Mouse (Mus musculus): ENCODE measurements around the gene Calm1. TPM values are rescaled to one million over a fixed set of nuclear protein-coding genes. Genes with fewer than 3 reads are reported as not detected.
"Not testable (repeated sequence)": the region's sequence is repeated elsewhere in the genome, so short reads cannot be mapped to it uniquely, and the experiment has no call there.

Gene Calm1
- polyA plus RNA-seq, 1 experiment from 2014 or later: 849 TPM

GRCm38 (mm10) chr12:100211453-100212185, 12.4 kb downstream of the Calm1 start:
- no peak overlapping the region for H3K4me3 ChIP-seq
- no peak overlapping the region for H3K4me2 ChIP-seq
- ATAC-seq (ENCODE audit: insufficient number of reproducible peaks, low FRiP score): no peak
- peaks cover 31% of the 10 kb centered on the region for H3K36me3 ChIP-seq
- H3K27me3 ChIP-seq (replicated peaks): no peaks in the 10 kb centered on the region
- no peak overlapping the region for H3K27ac ChIP-seq (ENCODE audit: poor library complexity, severe bottlenecking)
- no peak overlapping the region for H3K9ac ChIP-seq
- WGBS: 85% methylated on average over 5 of the region's 5 CpGs
- peaks cover 19% of the 10 kb centered on the region for H3K4me1 ChIP-seq (replicated peaks)
- peaks cover 7% of the 10 kb centered on the region; the same call in 1 of the 2 replicates for H3K9me3 ChIP-seq (replicated peaks)

GRCm38 (mm10) chr12:100212397-100212796, 13.2 kb downstream of the Calm1 start:
- H3K4me1 ChIP-seq (replicated peaks): peaks cover 19% of the 10 kb centered on the region
- H3K36me3 ChIP-seq: peaks cover 23% of the 10 kb centered on the region
- H3K27ac ChIP-seq (ENCODE audit: poor library complexity, severe bottlenecking): no peak overlapping the region
- ATAC-seq (ENCODE audit: insufficient number of reproducible peaks, low FRiP score): no peak
- peaks cover 7% of the 10 kb centered on the region; the same call in 1 of the 2 replicates for H3K9me3 ChIP-seq (replicated peaks)
- no peak overlapping the region for H3K4me2 ChIP-seq
- WGBS: 36% methylated on average over 3 of the region's 3 CpGs
- H3K27me3 ChIP-seq (replicated peaks): no peaks in the 10 kb centered on the region
- no peak overlapping the region for H3K9ac ChIP-seq
- H3K4me3 ChIP-seq: no peak overlapping the region

GRCm38 (mm10) chr12:100213162-100213561, 13.9 kb downstream of the Calm1 start:
- Histone ChIP-seq H3K36me3 (peaks cover 17% of the 10 kb centered on the region), H3K4me1 (replicated peaks) (peaks cover 19% of the 10 kb centered on the region), H3K9me3 (replicated peaks) (peaks cover 7% of the 10 kb centered on the region; the same call in 1 of the 2 replicates), H3K27ac (ENCODE audit: poor library complexity, severe bottlenecking) (no peak overlapping the region), H3K4me3 (no peak overlapping the region), H3K27me3 (replicated peaks) (no peaks in the 10 kb centered on the region), H3K9ac (no peak overlapping the region), H3K4me2 (no peak overlapping the region)
- WGBS: 76% methylated on average over 2 of the region's 2 CpGs
- no peak for ATAC-seq (ENCODE audit: insufficient number of reproducible peaks, low FRiP score)

GRCm38 (mm10) chr12:100214156-100214555, 14.9 kb downstream of the Calm1 start:
- Histone ChIP-seq H3K36me3 (peaks cover 13% of the 10 kb centered on the region), H3K4me3 (no peak overlapping the region), H3K4me2 (no peak overlapping the region), H3K27ac (ENCODE audit: poor library complexity, severe bottlenecking) (no peak overlapping the region), H3K27me3 (replicated peaks) (no peaks in the 10 kb centered on the region), H3K9me3 (replicated peaks) (peaks cover 7% of the 10 kb centered on the region; the same call in 1 of the 2 replicates), H3K9ac (no peak overlapping the region), H3K4me1 (replicated peaks) (peaks cover 19% of the 10 kb centered on the region)
- no peak for ATAC-seq (ENCODE audit: insufficient number of reproducible peaks, low FRiP score)
- 88% methylated on average over 10 of the region's 10 CpGs for WGBS

- no peak for ATAC-seq (ENCODE audit: insufficient number of reproducible peaks, low FRiP score)
- Histone ChIP-seq H3K9me3 (replicated peaks) (peaks cover 7% of the 10 kb centered on the region; the same call in 1 of the 2 replicates), H3K4me3 (no peak overlapping the region), H3K4me1 (replicated peaks) (peaks cover 19% of the 10 kb centered on the region), H3K27me3 (replicated peaks) (no peaks in the 10 kb centered on the region), H3K9ac (no peak overlapping the region), H3K27ac (ENCODE audit: poor library complexity, severe bottlenecking) (no peak overlapping the region), H3K36me3 (peaks cover 8% of the 10 kb centered on the region), H3K4me2 (no peak overlapping the region)
- 78% methylated on average over 3 of the region's 3 CpGs for WGBS
Observed at GRCm38 (mm10) chr12:100214738-100215137, 15.5 kb downstream of the Calm1 start.

GRCm38 (mm10) chr12:100217087-100217486, 17.9 kb downstream of the Calm1 start:
- ATAC-seq (ENCODE audit: insufficient number of reproducible peaks, low FRiP score); H3K27ac ChIP-seq (ENCODE audit: poor library complexity, severe bottlenecking); H3K9me3 ChIP-seq (replicated peaks); H3K36me3 ChIP-seq; H3K4me1 ChIP-seq (replicated peaks); H3K27me3 ChIP-seq (replicated peaks); H3K4me3 ChIP-seq; H3K9ac ChIP-seq; H3K4me2 ChIP-seq: not testable (repeated sequence)
- 85% methylated on average over 2 of the region's 2 CpGs for WGBS

GRCm38 (mm10) chr12:100220012-100220411, 20.8 kb downstream of the Calm1 start:
- no peak for ATAC-seq (ENCODE audit: insufficient number of reproducible peaks, low FRiP score)
- Histone ChIP-seq H3K9ac (no peak overlapping the region), H3K9me3 (replicated peaks) (peaks cover 5% of the 10 kb centered on the region; the same call in 1 of the 2 replicates), H3K4me2 (no peak overlapping the region), H3K4me1 (replicated peaks) (no peaks in the 10 kb centered on the region), H3K27me3 (replicated peaks) (no peaks in the 10 kb centered on the region), H3K27ac (ENCODE audit: poor library complexity, severe bottlenecking) (no peak overlapping the region), H3K36me3 (no peaks in the 10 kb centered on the region), H3K4me3 (no peak overlapping the region)
- WGBS: 55% methylated on average over 4 of the region's 4 CpGs

- Histone ChIP-seq H3K4me3 (no peak overlapping the region), H3K27me3 (replicated peaks) (no peaks in the 10 kb centered on the region), H3K4me1 (replicated peaks) (peaks cover 5% of the 10 kb centered on the region), H3K9ac (no peak overlapping the region), H3K36me3 (no peaks in the 10 kb centered on the region), H3K27ac (ENCODE audit: poor library complexity, severe bottlenecking) (no peak overlapping the region), H3K4me2 (no peak overlapping the region), H3K9me3 (replicated peaks) (no peaks in the 10 kb centered on the region)
- WGBS: 43% methylated on average over 11 of the region's 11 CpGs
- no peak for ATAC-seq (ENCODE audit: insufficient number of reproducible peaks, low FRiP score)
Observed at GRCm38 (mm10) chr12:100221608-100222321, 22.5 kb downstream of the Calm1 start.

- no peak for ATAC-seq (ENCODE audit: insufficient number of reproducible peaks, low FRiP score)
- WGBS: 89% methylated on average over 13 of the region's 13 CpGs
- no peaks in the 10 kb centered on the region for H3K27me3 ChIP-seq (replicated peaks)
Observed at GRCm38 (mm10) chr12:100222322-100222993, 23.2 kb downstream of the Calm1 start.

GRCm38 (mm10) chr12:100223531-100223930, 24.3 kb downstream of the Calm1 start:
- no peak for ATAC-seq (ENCODE audit: insufficient number of reproducible peaks, low FRiP score)
- no peak overlapping the region for H3K4me2 ChIP-seq
- H3K4me3 ChIP-seq: no peak overlapping the region
- no peaks in the 10 kb centered on the region for H3K36me3 ChIP-seq
- no peaks in the 10 kb centered on the region for H3K9me3 ChIP-seq (replicated peaks)
- no peak overlapping the region for H3K27ac ChIP-seq (ENCODE audit: poor library complexity, severe bottlenecking)
- H3K4me1 ChIP-seq (replicated peaks): peaks cover 5% of the 10 kb centered on the region
- no peaks in the 10 kb centered on the region for H3K27me3 ChIP-seq (replicated peaks)
- 59% methylated on average over 8 of the region's 8 CpGs for WGBS
- no peak overlapping the region for H3K9ac ChIP-seq

More at GRCm38 (mm10) chr12:100222322-100222993, 23.2 kb downstream of the Calm1 start:
- no peak overlapping the region for H3K4me3 ChIP-seq
- H3K9ac ChIP-seq: no peak overlapping the region
- H3K27ac ChIP-seq (ENCODE audit: poor library complexity, severe bottlenecking): no peak overlapping the region
- no peak overlapping the region for H3K4me2 ChIP-seq
- H3K4me1 ChIP-seq (replicated peaks): peaks cover 5% of the 10 kb centered on the region
- no peaks in the 10 kb centered on the region for H3K9me3 ChIP-seq (replicated peaks)
- H3K36me3 ChIP-seq: no peaks in the 10 kb centered on the region

- Histone ChIP-seq H3K4me3 (no peak overlapping the region), H3K4me2 (no peak overlapping the region), H3K36me3 (no peaks in the 10 kb centered on the region), H3K4me1 (replicated peaks) (peaks cover 5% of the 10 kb centered on the region), H3K27ac (ENCODE audit: poor library complexity, severe bottlenecking) (no peak overlapping the region), H3K9me3 (replicated peaks) (no peaks in the 10 kb centered on the region), H3K27me3 (replicated peaks) (no peaks in the 10 kb centered on the region), H3K9ac (no peak overlapping the region)
- ATAC-seq (ENCODE audit: insufficient number of reproducible peaks, low FRiP score): no peak
- WGBS: 57% methylated on average over 4 of the region's 4 CpGs
Observed at GRCm38 (mm10) chr12:100225196-100225595, 26.0 kb downstream of the Calm1 start.

All from heart, embryonic 12.5 days (tissue).